Mouse (Mus musculus) c-Kit-negative CD71-positive TER-119-positive erythroid progenitor cells, embryonic 14.5 days (primary cell): Measurements from ENCODE around the gene Polr3gl.

Source experiments
- DNase-seq: peaks from one replicate; pipeline ENCODE4 v3.0.0-alpha.2; 2013; ENCODE audit warnings: low read depth, low spot score

Gene Polr3gl

DNA sequence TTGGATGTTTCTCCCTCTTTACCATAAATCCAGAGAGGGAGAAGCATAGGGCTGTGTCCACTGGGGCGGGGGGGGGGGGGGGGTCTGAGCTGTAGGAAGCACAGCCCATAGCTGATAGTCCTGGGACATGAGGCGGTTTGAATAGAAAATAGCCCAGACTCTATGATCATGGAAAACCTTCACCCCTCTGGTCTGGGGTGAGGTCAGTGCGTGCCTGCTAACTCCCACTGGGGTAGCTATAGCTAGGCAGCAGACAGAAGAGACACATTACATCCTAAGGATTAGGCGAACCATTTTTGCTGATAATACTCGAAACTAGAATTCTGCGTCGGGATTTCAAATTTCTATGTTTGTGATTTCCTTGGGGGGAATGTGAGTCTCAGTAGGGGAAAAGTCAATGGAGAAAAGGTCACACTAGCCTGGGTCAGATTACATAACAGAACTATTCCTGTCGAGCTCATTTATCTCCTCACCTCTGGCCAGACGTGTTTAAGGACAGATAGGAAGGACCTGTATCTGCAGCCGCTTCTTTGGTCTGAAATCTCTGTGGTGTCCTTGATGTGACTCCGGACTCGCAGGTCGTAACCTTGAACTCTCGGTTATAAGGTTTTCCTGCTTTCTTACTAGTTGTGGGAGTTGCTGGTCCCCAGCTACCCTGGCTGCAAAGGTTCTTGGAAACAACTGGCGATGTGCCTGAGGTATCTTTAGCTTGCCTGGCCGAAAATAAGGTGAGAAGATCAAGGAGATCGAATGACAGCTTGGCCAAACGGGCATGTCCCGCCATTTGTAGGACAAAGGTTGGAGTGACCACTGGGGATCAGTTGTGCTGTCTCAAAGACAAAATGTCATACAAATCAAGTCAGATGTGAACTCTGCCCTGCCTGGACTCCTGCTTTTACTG, 20.1 kb downstream of the Polr3gl start:
- no peak for DNase-seq

DNA sequence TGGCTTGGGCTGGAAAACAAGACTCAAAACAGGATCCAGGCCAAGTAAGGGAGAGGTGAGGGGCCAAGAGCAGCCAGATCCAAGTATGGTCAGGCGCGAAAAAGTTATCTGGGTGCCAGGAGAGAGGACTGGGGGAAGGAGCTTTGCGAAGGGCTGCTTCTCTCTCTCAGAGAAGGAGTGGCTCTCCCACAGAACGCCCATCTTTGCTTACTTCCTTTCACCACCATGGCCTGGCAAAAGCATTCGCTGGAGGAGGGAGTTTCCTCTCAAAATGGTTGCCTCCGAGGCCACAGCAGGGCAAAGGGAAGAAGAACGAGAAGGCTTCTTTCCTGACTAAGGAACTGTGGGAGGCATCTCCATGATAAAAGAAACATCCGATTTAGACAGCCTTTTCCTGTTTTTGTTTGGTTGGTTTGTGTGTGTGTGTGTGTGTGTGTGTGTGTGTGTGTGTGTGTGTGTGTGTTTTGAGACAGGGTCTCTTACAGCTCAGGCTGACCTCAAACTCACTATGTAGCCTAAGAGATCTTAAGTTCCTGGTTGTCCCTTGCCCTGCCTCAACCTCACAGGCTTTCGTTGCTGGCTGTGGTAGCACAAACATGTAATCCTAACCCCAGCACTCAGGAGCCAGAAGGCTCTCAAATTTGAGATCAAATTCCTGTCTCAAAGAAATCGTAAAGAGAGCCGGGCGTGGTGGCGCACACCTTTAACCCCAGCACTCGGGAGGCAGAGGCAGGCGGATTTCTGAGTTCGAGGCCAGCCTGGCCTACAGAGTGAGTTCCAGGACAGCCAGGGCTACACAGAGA, 21.9 kb downstream of the Polr3gl start:
- DNase-seq = no peak

DNA sequence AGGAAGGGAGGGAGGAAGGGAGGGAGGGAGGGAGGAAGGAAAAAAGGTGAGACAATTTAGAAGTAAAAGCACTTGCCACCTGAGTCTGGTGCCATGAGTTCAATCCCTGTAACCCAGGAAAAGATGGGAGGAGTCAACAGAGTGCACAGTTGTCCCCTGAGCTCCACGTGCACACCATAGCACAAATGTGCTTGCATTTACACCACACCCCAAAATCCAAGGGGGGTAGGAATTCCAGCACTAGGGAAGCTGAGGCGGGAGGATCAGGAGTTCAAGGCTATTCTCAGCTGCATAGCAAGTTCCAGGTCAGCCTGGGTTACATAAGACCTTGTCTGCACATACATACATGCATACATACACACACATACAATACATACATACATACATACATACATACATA, 22.6 kb downstream of the Polr3gl start:
- no peak for DNase-seq

DNA sequence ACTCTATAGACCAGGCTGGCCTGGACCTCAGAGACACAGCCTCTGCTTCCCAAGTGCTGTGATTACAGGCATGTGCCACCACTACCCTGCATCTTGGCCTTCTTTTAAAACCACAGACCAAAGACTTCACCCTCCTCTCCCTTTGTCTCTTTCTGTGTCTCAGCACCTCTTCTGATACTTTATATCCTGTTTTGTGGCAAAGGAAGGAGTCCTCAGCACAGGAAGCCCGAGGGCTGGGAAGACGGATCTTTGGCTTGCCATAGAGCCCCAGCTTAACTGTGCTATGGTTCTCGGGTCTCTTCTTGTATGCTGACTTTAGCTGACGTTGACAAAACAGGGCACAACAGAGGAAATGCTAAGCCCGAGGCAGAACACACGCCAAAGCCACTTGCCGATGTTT, 23.3 kb downstream of the Polr3gl start:
- DNase-seq = no peak

DNA sequence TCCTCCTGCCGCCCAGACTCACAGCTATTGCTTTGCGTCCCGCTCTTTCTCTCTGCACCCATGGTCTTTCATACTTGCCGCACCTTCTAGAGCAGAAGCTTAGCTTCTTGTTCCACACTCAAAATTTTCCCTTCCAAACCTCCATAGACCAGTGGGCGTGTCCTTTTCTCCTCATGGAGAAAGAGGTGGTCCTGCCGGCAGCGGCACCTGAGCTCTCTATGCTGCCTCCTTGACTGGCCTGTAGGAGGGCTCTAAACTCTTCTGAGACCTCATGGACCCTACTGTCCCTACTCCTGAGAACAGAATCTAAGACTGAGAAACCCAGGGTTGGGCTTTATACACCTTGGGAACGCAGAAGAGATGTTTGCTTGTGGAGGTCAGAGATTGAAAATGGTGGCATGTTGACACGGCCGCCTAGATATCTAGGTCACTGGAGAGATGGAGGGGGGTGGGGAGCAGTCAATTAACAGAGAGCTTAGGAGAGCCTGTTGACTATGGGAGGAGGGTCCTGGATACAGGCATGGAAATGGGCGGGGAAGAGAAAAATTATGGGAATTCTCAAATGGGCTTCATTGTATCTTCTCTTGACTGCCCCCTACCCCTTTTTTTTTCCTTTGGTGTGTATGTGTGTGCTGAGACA, 23.9 kb downstream of the Polr3gl start:
- no peak for DNase-seq

DNA sequence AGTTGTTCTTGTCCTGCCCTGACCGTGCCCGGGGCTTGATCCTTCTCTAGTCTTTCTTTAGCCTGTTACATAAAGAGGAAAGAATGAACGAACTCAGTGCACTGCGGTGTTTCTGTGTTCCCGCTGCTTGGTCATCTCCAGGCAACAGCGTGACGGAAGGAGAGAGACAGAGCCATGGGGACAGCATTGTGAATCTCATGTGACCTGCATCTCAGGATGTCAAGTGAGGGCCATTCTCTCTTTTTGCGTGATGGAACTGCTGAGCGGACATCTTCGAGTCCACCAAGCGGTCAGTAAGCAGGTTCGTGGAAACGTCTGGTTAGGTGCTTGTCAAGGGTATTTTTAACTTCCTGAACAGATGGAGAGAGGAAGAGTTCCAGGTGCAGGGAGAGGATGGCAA, 24.5 kb downstream of the Polr3gl start:
- DNase-seq = no peak

DNA sequence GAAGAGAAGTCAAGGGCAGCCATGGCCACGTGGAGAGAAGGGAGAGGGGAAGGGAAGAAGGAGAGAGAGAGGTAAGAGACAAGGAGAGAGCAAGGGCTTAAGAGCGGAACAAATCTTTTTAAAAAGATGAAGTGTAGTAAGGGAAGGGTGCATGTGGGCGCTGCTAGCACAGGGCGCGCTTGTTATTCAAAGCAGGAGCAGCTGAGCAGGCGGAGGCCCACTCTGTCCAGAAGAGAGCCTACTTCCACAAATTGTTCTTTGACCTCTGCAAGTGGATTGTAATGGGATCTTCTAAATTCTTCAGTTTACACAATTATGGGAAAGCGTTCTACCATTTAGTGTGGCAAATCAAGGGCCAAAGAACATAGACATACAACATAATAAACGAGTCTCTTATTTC, 25.4 kb downstream of the Polr3gl start:
- DNase-seq = no peak

DNA sequence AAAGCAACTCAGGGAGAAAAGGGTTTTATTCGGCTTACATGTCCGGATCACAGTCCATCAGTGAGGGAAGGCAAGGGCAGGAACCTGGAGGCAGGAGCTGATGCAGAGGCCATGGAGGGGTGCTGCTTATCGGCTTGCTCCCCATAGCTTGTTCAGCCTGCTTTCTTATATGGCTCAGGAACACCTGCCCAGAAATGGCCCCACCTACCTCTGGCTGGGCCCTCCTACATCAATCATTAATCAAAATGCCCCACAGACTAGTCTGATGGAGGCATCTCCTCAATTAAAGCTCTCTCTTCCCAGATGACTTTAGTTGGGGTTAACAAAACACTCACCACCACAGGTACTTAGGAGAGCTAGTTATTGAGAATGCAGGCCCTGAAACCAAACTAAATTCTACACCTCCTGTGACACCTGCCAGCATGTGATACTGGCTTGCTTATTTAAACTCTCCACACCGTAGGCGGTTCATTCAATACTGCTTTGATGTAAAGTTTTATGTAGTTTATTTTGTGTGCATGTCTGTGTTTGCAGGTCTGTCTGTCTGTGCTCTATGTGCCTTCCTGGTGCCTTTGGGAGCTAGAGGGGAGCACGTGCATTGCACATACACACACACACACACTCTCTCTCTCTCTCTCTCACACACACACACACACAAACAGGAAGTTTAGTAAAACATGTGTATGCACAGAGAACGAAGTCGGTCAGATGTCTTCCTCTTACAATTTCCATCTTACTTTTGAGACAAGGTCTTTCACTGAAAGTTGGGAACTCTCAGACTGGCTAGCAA, 27.1 kb downstream of the Polr3gl start:
- DNase-seq = no peak

DNA sequence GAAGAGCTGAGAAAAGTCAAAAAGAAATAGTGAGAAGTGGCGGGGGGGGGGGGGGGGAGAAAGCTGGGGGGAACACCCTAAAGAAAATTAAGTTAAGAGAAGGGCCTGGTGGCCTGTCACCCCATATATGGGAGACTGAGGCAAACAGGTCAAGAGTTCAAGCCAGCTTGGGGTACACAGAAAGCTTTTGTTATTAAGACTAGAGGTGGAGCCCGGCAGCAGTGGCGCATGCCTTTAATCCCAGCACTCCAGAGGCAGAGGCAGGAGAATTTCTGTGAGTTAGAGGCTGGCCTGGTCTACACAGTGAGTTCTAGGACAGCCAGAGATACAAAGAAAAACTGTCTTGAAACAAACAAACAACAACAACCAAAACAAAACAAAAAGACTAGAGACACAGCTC, 28.9 kb downstream of the Polr3gl start:
- no peak for DNase-seq

DNA sequence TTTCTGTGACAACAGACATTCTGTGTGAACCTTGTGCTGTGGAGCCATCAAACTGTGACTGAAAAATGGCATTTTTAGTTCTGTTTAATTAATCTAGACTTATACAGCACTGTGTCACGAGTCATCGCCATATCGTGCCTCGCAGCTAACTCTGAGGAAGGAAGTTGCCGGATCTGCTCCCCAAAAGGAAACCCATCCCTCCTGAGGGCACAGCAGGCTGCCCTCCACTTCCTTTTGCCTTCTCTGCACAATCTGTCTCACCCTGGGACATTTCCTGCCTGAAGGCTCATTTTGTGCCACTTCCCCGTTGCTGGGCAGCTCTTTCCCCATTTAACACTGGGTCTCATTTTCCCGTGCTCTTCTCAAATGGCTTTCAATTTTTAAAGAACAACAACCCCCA, 29.3 kb downstream of the Polr3gl start:
- no peak for DNase-seq

DNA sequence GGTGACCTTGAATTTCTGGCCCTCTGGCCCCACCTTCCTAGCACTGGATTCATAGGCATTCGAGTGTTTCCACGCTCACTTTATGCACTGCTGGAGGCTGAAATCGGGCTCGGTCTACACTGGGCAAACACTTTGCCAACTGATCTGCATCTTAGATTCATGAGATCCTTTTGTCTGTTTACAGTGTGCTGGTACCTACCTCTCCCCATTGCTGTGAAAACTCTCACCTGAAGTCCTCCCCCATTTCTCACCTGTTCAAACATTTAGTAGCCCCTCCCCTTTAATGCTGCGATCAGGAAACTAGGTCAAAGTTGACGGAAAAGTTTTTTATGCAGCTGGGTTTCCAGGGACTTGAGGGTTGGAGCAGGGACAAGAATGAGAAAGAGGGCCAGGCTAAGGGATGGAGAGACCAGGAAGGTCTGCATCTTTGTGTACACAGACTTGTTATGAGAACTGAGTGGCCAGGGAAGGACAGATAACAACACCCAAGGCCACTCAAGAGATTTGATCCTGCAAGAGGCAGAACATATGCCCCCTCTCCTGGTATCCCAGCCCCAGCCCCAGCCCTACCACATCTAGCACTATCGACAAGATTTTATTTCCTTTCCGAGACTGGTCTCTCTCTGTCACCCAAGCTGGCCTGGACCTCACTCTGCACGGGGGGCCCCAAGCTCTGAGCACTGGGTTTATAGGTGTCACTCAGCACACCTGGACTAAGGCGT, 29.9 kb downstream of the Polr3gl start:
- no peak for DNase-seq

DNA sequence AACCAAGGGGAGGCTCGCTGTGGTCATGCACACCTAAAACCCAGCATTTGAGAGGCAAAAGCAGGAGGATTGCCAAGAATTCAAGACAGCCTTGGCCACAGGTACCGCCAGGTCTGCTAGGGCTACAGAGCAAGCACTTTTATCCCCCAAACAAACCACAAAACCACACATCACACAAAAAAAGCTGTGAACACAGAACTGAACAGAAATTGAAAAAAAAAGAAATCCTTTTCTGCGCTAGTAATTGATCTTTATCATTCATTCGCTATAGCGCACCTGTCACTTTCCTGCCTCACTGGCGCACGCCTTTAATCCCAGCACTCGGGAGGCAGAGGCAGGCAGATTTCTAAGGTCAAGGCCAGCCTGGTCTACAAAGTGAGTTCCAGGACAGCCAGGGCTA, 30.7 kb downstream of the Polr3gl start:
- no peak for DNase-seq

DNA sequence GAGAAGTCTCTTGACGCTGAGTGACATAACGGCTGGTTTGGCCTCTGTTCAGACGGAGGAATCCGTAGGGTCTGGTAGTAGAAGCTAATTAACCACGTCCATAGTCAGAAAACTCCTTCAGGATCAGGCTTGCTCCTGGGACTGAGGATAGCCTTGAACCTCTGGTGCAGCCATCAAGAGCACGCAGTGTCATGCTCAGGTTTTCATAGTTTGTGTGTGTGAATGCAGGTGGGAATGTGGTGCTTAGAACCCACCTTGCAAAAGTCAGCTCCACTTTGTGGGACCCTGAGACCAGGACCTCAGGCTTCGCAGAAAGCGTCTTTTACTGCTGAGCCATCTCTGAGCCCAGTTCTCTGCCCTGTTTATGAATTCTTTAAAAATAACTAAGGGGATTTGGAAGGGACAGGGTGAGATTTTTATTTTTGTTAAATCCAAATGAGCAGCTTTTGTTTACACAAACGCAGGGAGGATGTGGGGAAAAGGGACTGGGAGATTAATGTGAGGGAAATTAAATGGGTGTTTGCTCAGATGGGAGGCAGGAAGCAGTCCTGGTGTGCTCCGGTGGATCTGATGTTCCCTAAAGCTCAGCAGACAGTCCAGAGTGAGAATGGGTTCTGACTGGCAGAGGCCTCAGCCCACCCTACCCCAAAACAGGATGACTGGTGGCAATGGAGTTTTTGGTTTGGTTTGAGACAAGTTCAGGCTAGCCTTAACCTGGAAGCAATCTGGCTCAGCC, 31.9 kb downstream of the Polr3gl start:
- DNase-seq = no peak

DNA sequence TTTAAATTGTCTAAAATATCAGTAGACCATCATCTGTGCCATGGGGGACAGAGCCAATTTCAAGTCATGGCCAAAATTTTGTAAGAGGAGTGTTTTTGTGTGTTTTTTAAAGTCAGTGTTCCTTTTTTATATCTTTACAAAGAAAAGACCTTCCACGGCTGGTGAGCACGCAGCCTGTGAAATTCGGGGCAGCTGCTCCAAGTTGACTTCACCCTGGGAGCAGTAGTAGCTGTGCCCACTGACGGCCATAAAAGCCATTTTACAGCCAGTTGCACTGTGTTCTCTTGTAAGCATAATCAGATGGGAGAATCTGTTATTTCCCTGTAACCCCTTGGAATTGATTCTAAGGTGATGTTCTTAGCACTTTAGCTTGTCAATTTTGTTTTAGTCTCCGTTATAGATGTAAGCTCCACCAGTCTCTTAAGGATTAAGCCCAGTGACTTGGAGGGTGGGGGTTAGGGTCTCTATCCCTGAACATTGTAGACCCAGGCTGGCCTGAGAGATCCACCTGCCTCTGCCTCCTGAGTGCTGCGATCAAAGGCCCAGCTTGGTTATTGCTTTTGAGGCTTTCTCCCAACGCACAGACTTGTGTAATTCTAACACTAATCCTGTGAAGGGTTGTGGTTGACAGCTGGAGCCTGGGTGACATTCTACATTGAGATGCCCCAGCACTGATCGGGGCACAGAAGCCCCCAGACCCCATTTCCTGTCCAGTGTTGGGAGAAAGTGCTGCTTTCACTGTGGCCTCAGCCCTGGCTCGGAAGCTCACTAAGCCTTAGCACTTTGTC, 32.9 kb downstream of the Polr3gl start:
- DNase-seq = no peak

DNA sequence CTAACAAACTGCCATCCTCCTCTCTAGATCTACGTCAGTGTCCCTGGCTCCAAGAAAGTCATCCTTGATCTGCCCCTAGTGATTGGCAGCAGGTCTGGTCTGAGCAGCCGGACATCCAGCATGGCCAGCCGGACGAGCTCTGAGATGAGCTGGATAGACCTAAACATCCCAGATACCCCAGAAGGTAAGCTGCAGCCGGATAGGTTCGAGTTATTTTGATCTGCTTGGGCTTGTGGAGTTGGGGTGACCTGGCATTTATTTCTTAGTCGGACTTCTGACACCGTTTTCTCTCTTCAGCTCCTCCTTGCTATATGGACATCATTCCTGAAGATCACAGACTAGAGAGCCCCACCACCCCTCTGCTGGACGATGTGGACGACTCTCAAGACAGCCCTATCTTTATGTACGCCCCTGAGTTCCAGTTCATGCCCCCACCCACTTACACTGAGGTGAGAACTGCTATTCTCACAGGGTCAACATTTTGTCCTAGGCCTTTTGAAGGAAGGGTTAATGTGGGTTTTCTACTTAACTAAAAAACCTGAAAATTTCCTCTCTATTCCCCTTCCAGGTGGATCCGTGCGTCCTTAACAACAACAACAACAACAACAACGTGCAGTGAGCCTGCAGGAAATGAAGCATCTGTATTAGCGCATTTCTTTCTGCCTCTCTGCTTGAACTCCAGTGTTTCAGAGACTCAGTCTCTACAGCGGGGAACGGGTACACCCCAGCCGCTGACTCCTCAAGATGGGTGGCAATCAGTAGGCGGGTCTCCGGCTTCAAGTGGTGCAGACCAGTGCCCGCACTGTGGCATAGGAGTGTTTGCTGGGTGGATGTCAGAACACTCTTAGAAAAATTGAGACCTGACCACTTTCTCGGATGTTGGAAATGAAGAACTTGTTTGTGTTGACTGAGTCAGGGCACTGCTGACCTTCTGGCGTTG, 33.8 kb downstream of the Polr3gl start:
- DNase-seq = no peak

DNA sequence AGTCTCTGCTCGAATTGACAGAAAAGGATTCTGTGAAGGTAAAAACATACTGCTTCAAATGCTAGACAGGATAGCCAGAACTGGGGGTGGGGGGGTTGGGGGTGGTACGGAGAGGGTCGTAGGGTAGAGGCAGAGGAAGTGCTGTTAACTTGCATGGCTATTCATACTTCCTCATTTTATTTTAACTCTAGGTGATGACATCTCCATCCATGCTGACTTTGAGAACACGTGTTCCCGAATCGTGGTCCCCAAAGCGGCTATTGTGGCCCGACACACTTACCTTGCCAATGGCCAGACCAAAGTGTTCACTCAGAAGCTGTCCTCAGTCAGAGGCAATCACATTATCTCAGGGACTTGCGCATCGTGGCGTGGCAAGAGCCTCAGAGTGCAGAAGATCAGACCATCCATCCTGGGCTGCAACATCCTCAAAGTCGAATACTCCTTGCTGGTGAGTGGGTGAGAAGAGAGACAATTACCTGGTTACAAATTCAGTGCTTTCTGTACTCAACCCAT, 34.5 kb downstream of the Polr3gl start:
- DNase-seq = no peak

DNA sequence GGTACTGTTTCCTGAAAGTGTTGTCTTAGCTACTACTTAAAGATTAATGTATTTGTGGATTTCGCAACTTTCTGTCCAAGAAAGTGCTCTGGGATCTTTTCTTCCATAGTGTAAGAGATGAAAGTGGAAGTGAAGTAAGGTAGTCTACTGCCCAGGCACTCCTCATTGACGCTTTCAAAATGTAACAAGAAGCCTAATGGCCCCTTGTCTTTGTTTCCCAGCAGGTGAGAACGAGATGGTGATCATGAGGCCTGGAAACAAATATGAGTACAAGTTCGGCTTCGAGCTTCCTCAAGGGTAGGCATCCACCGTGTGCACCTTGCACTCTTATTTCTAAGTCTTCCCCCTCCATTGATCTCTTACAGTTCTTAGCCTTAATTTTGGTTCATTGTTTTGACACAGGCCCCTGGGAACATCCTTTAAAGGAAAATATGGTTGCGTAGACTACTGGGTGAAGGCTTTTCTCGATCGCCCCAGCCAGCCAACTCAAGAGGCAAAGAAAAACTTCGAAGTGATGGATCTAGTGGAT, 35.2 kb downstream of the Polr3gl start:
- no peak for DNase-seq

DNA sequence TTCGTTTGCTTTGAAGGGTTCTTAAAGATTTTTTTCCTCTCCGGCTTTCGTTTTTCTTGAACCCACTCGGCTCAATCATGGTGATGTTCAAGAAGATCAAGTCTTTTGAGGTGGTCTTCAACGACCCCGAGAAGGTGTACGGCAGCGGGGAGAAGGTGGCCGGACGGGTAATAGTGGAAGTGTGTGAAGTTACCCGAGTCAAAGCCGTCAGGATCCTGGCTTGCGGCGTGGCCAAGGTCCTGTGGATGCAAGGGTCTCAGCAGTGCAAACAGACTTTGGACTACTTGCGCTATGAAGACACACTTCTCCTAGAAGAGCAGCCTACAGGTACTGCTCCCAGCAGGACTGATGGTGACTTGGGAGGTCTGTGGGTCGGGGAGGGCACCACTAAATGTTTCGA, 35.8 kb downstream of the Polr3gl start:
- peak; percentile 36 for DNase-seq
